8 mouse cellular contexts compared by ENCODE assay signal in the genomic region with DNA sequence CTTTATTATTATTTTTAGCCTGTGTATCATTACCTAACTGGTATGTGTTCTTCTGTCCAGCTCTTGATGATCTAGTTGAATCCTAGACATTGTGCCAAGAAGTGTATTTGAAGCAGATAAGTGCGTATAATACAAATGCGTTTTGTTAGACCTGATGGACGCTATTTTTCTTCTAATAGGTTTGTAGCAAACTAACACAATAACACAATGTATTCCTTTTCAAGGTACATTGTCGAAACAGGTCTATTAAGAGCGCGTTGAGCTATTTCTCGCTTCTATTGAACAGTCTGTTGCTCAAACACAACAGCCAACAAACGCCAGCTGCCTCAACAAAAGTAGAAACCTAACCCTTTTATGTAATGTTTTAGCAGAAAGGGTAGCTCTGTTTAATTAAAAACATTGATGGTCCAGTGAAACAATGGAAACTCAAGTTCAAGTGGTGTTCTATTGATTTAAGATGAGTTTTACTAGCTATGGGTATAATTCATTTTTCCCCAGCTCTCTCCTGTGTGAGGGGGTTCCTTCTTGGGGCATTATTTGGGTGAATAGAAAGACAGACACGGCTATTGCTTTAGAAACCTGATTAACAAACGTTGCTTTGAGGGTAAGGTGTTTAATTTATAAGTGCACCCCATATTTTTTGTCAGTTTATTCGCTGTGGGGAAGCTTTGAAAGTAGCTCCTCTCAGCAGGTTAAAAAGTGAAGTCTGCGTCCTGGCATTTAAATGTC. TPM values are rescaled to one million over a fixed set of nuclear protein-coding genes. Genes with fewer than 3 reads are reported as not detected.
DNase-seq lines count a peak whose midpoint lies in the region; ATAC-seq and TF ChIP-seq lines count a peak whose summit lies in the region.

No protein-coding gene starts in this region.

- 3% methylated on average over 12 of the region's 12 CpGs for whole genome bisulfite sequencing in cerebellum, adult 2 months
- WGBS in forebrain, embryonic 14.5 days: under 1% methylated on average over 12 of the region's 12 CpGs
- WGBS in liver, postnatal 0 days (ENCODE audit: insufficient replicate concordance): 5% methylated on average over 12 of the region's 12 CpGs
- 9% methylated on average over 12 of the region's 12 CpGs for WGBS in stomach, postnatal 0 days

- ATAC-seq in forebrain, embryonic 14.5 days: no peak; the same call in 1 of the 2 replicates
- no peak for ATAC-seq in liver, postnatal 0 days
- no peak for ATAC-seq in stomach, postnatal 0 days (ENCODE audit: low FRiP score, low TSS enrichment)

- no peak overlapping the region for H3K9ac ChIP-seq in forebrain, embryonic 14.5 days (ENCODE audit: low read length)
- H3K9ac ChIP-seq in liver, postnatal 0 days (replicated peaks): no peak overlapping the region
- no peak overlapping the region for H3K9ac ChIP-seq in stomach, postnatal 0 days (ENCODE audit: low read length)

- TF ChIP-seq POLR2A in cerebellum, adult 2 months (IDR thresholded peaks at IDR 0.05; ENCODE audit: borderline replicate concordance, insufficient read depth, low read length): no peak

- peak overlapping the region; percentile 59 for H3K4me3 ChIP-seq in cerebellum, adult 2 months (replicated peaks; ENCODE audit: insufficient read depth, low read depth, low read length)
- H3K4me3 ChIP-seq in E14TG2a.4 (replicated peaks; ENCODE audit: low read length): peak overlapping the region; percentile 77
- H3K4me3 ChIP-seq in forebrain, embryonic 14.5 days (ENCODE audit: low read depth, low read length): peak overlapping the region; percentile 24
- peak overlapping the region; percentile 32; the same call in 1 of the 2 replicates for H3K4me3 ChIP-seq in liver, postnatal 0 days (ENCODE audit: low read depth, low read length)
- no peak overlapping the region for H3K4me3 ChIP-seq in stomach, postnatal 0 days (ENCODE audit: low read depth, low read length)

- H3K27me3 ChIP-seq in cerebellum, adult 2 months (ENCODE audit: control insufficient read depth, insufficient read depth, low read length): no peaks in the 10 kb centered on the region
- peaks cover 57% of the 10 kb centered on the region for H3K27me3 ChIP-seq in E14TG2a.4 (ENCODE audit: insufficient read depth, low read length)
- peaks cover 33% of the 10 kb centered on the region for H3K27me3 ChIP-seq in forebrain, embryonic 14.5 days (replicated peaks; ENCODE audit: control insufficient read depth, insufficient read depth, low read length)
- H3K27me3 ChIP-seq in liver, postnatal 0 days (ENCODE audit: insufficient read depth, low read length): peaks cover 63% of the 10 kb centered on the region
- H3K27me3 ChIP-seq in stomach, postnatal 0 days (ENCODE audit: control insufficient read depth, insufficient read depth, low read length): peaks cover 11% of the 10 kb centered on the region; the same call in 1 of the 2 replicates

- no peak for TF ChIP-seq EP300 in liver, postnatal 0 days (IDR thresholded peaks at IDR 0.05; ENCODE audit: low read depth)
- no peak for TF ChIP-seq EP300 in stomach, postnatal 0 days (optimal IDR thresholded peaks at IDR 0.05)

- H3K4me2 ChIP-seq in forebrain, embryonic 14.5 days (ENCODE audit: low read length): peak overlapping the region; percentile 51
- H3K4me2 ChIP-seq in liver, postnatal 0 days (ENCODE audit: low read depth, low read length): 0 out of 2 replicates have a peak overlapping the region, but pooled peaks have one; percentile 62
- H3K4me2 ChIP-seq in stomach, postnatal 0 days (replicated peaks; ENCODE audit: low read depth): no peak overlapping the region

- no peaks in the 10 kb centered on the region; the same call in 1 of the 2 replicates for H3K4me1 ChIP-seq in cerebellum, adult 2 months (ENCODE audit: control insufficient read depth, insufficient read depth, low read length)
- peaks cover 24% of the 10 kb centered on the region for H3K4me1 ChIP-seq in E14TG2a.4 (replicated peaks; ENCODE audit: low read depth, low read length)
- H3K4me1 ChIP-seq in forebrain, embryonic 14.5 days (ENCODE audit: control insufficient read depth, insufficient read depth, low read length): peaks cover 3% of the 10 kb centered on the region; the same call in 1 of the 2 replicates
- peaks cover 5% of the 10 kb centered on the region for H3K4me1 ChIP-seq in liver, postnatal 0 days (ENCODE audit: insufficient read depth)
- H3K4me1 ChIP-seq in stomach, postnatal 0 days (replicated peaks; ENCODE audit: control insufficient read depth, insufficient read depth): no peaks in the 10 kb centered on the region

- peak in 1 of 2 experiments; percentile 70 for DNase-seq in cerebellum, adult 2 months
- DNase-seq in cerebellum, postnatal 4 days (ENCODE audit: low spot score in 2 of 2): no peak
- peak; percentile 76 for DNase-seq in forebrain, embryonic 14.5 days (ENCODE audit: low spot score)
- DNase-seq in liver, postnatal 0 days: no peak
- DNase-seq in right cerebral cortex, postnatal 4 days: no peak
- DNase-seq in stomach, postnatal 0 days (ENCODE audit: low spot score): no peak
- DNase-seq in kidney, postnatal 4 days: no peak

- peak overlapping the region; percentile 98 for H3K27ac ChIP-seq in cerebellum, adult 2 months (ENCODE audit: insufficient read depth, low read length)
- peak overlapping the region; percentile 72; the same call in 1 of the 2 replicates for H3K27ac ChIP-seq in forebrain, embryonic 14.5 days (ENCODE audit: low read depth, low read length)
- H3K27ac ChIP-seq in liver, postnatal 0 days (ENCODE audit: low read depth): no peak overlapping the region
- no peak overlapping the region for H3K27ac ChIP-seq in stomach, postnatal 0 days (replicated peaks)

- no peaks in the 10 kb centered on the region for H3K9me3 ChIP-seq in E14TG2a.4 (ENCODE audit: low read length)
- 0 out of 2 replicates have a peak, but pooled peaks cover 3% of the 10 kb centered on the region for H3K9me3 ChIP-seq in forebrain, embryonic 14.5 days (replicated peaks; ENCODE audit: control insufficient read depth, low read length)
- no peaks in the 10 kb centered on the region for H3K9me3 ChIP-seq in liver, postnatal 0 days (ENCODE audit: low read length)
- H3K9me3 ChIP-seq in stomach, postnatal 0 days (ENCODE audit: control insufficient read depth, low read length): no peaks in the 10 kb centered on the region

- H3K36me3 ChIP-seq in E14TG2a.4 (ENCODE audit: insufficient read depth, low read length): no peaks in the 10 kb centered on the region
- H3K36me3 ChIP-seq in forebrain, embryonic 14.5 days (ENCODE audit: control insufficient read depth, insufficient read depth, low read length): no peaks in the 10 kb centered on the region
- H3K36me3 ChIP-seq in liver, postnatal 0 days (replicated peaks; ENCODE audit: insufficient read depth, low read length): no peaks in the 10 kb centered on the region
- no peaks in the 10 kb centered on the region for H3K36me3 ChIP-seq in stomach, postnatal 0 days (ENCODE audit: control insufficient read depth, insufficient read depth, low read length)

- no peak for TF ChIP-seq CTCF in cerebellum, adult 2 months (IDR thresholded peaks at IDR 0.05; ENCODE audit: borderline replicate concordance, insufficient read depth, low read depth, low read length)
- no peak for TF ChIP-seq CTCF in E14TG2a.4 (conservative IDR thresholded peaks at IDR 0.05; ENCODE audit: low read length)
- no peak for TF ChIP-seq CTCF in liver, postnatal 0 days (IDR thresholded peaks at IDR 0.05; ENCODE audit: low read depth)
- no peak for TF ChIP-seq CTCF in stomach, postnatal 0 days (IDR thresholded peaks at IDR 0.05; ENCODE audit: low read depth)

RNA-seq across cellular contexts. Expression of a gene that starts 0.5 kb away (rescaled TPM):
- polyA plus RNA-seq in cerebellum, adult 2 months (2012; rRNA removed): 2.7 TPM in 2 replicates
- 0.32 and 0.55 TPM in 2 replicates for polyA plus RNA-seq in forebrain, embryonic 14.5 days (2014; fragmentation: Nextera tagmentation; extraction: Ambion mirVana)
- polyA plus RNA-seq in liver, postnatal 0 days (2015; fragmentation: Nextera tagmentation; extraction: Ambion mirVana): not detected in 2 replicates
- polyA plus RNA-seq in stomach, postnatal 0 days (2015; fragmentation: Nextera tagmentation; extraction: Ambion mirVana): not detected in 2 replicates

RNA-seq across cellular contexts. Expression of a gene that starts 14.6 kb away (rescaled TPM):
- 157 and 186 TPM in 2 replicates for polyA plus RNA-seq in cerebellum, adult 2 months (2012; rRNA removed)
- polyA plus RNA-seq in forebrain, embryonic 14.5 days (2014; fragmentation: Nextera tagmentation; extraction: Ambion mirVana): 7.3 and 9.8 TPM in 2 replicates
- polyA plus RNA-seq in liver, postnatal 0 days (2015; fragmentation: Nextera tagmentation; extraction: Ambion mirVana): not detected in 2 replicates
- polyA plus RNA-seq in stomach, postnatal 0 days (2015; fragmentation: Nextera tagmentation; extraction: Ambion mirVana): not detected in 2 replicates

RNA-seq across cellular contexts. Expression of a gene that starts 24.4 kb away (rescaled TPM):
- polyA plus RNA-seq in cerebellum, adult 2 months (2012; rRNA removed): 27.5 and 30.4 TPM in 2 replicates
- polyA plus RNA-seq in forebrain, embryonic 14.5 days (2014; fragmentation: Nextera tagmentation; extraction: Ambion mirVana): 9.5 and 10.9 TPM in 2 replicates
- polyA plus RNA-seq in liver, postnatal 0 days (2015; fragmentation: Nextera tagmentation; extraction: Ambion mirVana): not detected in 2 replicates
- polyA plus RNA-seq in stomach, postnatal 0 days (2015; fragmentation: Nextera tagmentation; extraction: Ambion mirVana): not detected in 2 replicates

RNA-seq across cellular contexts. Expression of a gene that starts 38.9 kb away (rescaled TPM):
- 0.49 TPM in 2 replicates for polyA plus RNA-seq in cerebellum, adult 2 months (2012; rRNA removed)
- 0.25 and 0.33 TPM in 2 replicates for polyA plus RNA-seq in forebrain, embryonic 14.5 days (2014; fragmentation: Nextera tagmentation; extraction: Ambion mirVana)
- polyA plus RNA-seq in liver, postnatal 0 days (2015; fragmentation: Nextera tagmentation; extraction: Ambion mirVana): not detected in 2 replicates
- not detected in 2 replicates for polyA plus RNA-seq in stomach, postnatal 0 days (2015; fragmentation: Nextera tagmentation; extraction: Ambion mirVana)

RNA-seq across cellular contexts. Expression of a gene that starts 44.3 kb away (rescaled TPM):
- 68.3 and 84.5 TPM in 2 replicates for polyA plus RNA-seq in cerebellum, adult 2 months (2012; rRNA removed)
- 25.0 and 25.7 TPM in 2 replicates for polyA plus RNA-seq in forebrain, embryonic 14.5 days (2014; fragmentation: Nextera tagmentation; extraction: Ambion mirVana)
- polyA plus RNA-seq in liver, postnatal 0 days (2015; fragmentation: Nextera tagmentation; extraction: Ambion mirVana): 30.3 and 31.3 TPM in 2 replicates
- polyA plus RNA-seq in stomach, postnatal 0 days (2015; fragmentation: Nextera tagmentation; extraction: Ambion mirVana): 8.2 and 9.2 TPM in 2 replicates

Comparison
In these comparisons a context has a peak if more than half of its experiments do, and no peak if none do; other contexts are left out.
1. H3K27ac ChIP-seq: peak in cerebellum, adult 2 months (single experiment) and forebrain, embryonic 14.5 days (single experiment); none in liver, postnatal 0 days (single experiment) and stomach, postnatal 0 days (single experiment).
2. RNA of a gene that starts 14.6 kb away (polyA plus RNA-seq): 157 to 186 TPM in cerebellum, adult 2 months; 7.3 to 9.8 TPM in forebrain, embryonic 14.5 days, not detected in stomach, postnatal 0 days and not detected in liver, postnatal 0 days; every median in the first group is over 10 times any median in the second.
3. RNA of a gene that starts 24.4 kb away (polyA plus RNA-seq): 27.5 to 30.4 TPM in cerebellum, adult 2 months and 9.5 to 10.9 TPM in forebrain, embryonic 14.5 days; not detected in liver, postnatal 0 days and not detected in stomach, postnatal 0 days; every median in the first group is over 10 times any median in the second.